Mouse (Mus musculus): ENCODE results near the gene Bnc1.

DNA sequence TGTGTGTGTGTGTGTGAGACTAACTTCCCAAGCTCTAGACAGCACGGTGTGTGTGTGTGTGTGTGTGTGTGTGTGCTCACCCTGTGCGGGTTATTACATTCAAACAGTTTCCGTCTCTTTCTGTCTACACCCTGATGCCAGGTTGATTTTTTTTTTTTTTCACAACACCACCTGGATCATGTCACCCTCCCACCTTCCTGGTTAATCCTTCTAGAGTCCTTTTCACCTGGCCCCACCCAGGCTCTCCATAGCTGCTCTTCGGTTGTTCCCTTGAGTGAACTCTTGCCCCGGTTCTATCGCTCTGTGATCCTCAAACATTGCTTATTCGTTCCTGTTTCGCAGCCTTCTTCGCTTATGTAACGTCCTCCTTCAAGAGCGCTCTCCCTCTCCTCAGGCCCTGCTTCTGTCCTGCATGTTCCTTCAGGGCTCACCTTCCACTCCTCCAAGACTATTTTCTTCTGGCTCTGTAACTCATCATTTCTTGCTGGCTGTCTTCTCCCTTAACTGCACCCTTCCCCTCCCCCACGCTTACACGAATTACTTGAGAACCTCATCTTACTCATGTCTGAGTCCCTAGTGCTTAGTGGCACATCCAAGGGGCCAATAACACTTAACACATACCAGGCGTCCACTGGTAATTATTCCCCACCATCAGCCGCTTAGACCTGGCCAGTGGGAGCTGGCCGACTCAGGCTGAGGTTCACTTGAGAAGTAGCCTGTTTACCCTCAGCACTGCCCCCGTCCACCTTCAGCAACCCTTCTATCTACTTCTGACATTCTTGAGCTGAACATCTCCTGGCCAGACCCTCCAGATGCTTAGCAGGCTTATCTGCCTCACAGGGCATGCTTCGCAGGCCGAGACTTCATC, 19.7 kb upstream of the Bnc1 start:
- no peak for TF ChIP-seq CTCF (IDR thresholded peaks at IDR 0.05; ENCODE audit: extremely low read depth, insufficient read depth, low read length)
- no peak for TF ChIP-seq POLR2A (IDR thresholded peaks at IDR 0.05; ENCODE audit: extremely low read depth, insufficient read depth, low read length)

Measured in cortical plate, adult 2 months (tissue).